Mouse (Mus musculus): Measurements from ENCODE around the gene Tecpr1. TPM values are rescaled to one million over a fixed set of nuclear protein-coding genes. Genes with fewer than 3 reads are reported as not detected.

The Tecpr1 gene
- polyA plus RNA-seq, 1 experiment from 2014 or later = 26.1 TPM

DNA sequence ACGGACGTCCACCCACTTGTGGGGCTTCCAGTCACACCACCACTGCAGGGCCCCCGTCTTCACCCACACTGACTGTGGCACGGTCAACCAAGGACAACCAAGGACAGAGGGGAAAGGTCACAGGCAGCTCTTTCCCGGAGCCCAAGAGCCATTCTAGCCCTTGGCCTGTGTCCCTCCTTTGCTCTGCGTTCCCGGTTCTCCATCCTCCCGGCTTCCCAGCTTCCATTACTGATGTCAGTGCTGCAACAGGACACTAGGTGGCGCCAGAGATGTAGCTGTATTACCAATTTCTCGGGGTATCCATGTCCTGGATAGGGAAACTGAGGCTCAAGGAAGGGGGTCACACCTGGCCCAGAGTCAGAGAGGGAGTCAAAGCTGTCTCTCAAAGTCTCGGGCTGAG, 15.9 kb downstream of the Tecpr1 start:
- Histone ChIP-seq H3K9ac (no peak overlapping the region), H3K4me1 (no peaks in the 10 kb centered on the region), H3K4me3 (replicated peaks) (no peak overlapping the region), H3K27me3 (no peaks in the 10 kb centered on the region), H3K9me3 (replicated peaks) (no peaks in the 10 kb centered on the region), H3K4me2 (replicated peaks) (no peak overlapping the region), H3K27ac (replicated peaks) (no peak overlapping the region), H3K36me3 (peaks cover 80% of the 10 kb centered on the region)
- WGBS = 50% methylated on average over 11 of the region's 11 CpGs
- ATAC-seq (ENCODE audit: insufficient number of reproducible peaks, low FRiP score, low TSS enrichment, low read depth) = no peak

DNA sequence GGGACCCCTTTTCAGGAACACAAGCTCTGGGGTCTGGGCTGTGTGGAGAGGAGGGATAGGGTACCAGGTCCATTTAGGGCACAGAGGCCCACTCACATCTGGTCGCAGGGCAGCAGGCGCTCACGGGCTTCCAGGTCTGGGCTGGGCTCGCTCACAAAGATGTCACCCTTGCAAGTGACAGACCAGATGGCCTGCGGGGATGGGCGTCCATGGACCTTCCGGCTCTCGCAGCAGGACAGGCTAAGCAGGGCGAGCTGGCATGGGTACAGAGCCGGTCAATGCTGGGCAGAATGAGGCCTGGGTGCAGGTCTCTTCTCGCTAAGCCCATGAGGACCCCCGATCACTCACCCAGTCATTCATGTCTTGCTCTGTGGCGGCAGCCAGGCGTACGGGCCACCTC, 17.3 kb downstream of the Tecpr1 start:
- Histone ChIP-seq H3K27me3 (no peaks in the 10 kb centered on the region), H3K4me2 (replicated peaks) (no peak overlapping the region), H3K36me3 (peaks cover 76% of the 10 kb centered on the region), H3K9me3 (replicated peaks) (no peaks in the 10 kb centered on the region), H3K9ac (no peak overlapping the region), H3K4me1 (no peaks in the 10 kb centered on the region), H3K4me3 (replicated peaks) (no peak overlapping the region), H3K27ac (replicated peaks) (no peak overlapping the region)
- 91% methylated on average over 15 of the region's 15 CpGs for WGBS
- ATAC-seq (ENCODE audit: insufficient number of reproducible peaks, low FRiP score, low TSS enrichment, low read depth) = no peak

DNA sequence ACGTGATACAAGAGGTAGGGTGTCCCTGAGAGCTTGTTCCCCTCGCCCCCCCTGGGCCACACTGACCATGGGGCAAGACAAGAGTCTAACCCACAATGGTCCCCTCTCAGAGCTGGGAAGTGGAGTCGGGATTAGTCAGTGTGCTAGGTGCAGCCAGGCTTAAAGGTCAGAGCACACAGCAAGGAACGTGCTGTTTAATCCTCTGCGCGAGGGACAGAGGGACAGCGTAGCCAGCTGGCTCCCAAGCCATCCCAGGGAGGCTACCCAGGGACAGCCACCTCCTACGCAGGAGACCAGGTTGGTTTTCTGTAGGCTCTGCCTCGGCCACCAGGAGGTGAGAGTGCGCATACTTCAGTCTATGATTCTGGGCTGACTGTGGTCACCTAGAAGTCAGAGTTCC, 18.5 kb downstream of the Tecpr1 start:
- Histone ChIP-seq H3K4me1 (peaks cover 7% of the 10 kb centered on the region; the same call in 1 of the 2 replicates), H3K27me3 (no peaks in the 10 kb centered on the region), H3K4me2 (replicated peaks) (no peak overlapping the region), H3K9ac (no peak overlapping the region), H3K27ac (replicated peaks) (no peak overlapping the region), H3K36me3 (peaks cover 72% of the 10 kb centered on the region), H3K9me3 (replicated peaks) (no peaks in the 10 kb centered on the region), H3K4me3 (replicated peaks) (no peak overlapping the region)
- no peak for ATAC-seq (ENCODE audit: insufficient number of reproducible peaks, low FRiP score, low TSS enrichment, low read depth)
- WGBS = 71% methylated on average over 10 of the region's 10 CpGs

DNA sequence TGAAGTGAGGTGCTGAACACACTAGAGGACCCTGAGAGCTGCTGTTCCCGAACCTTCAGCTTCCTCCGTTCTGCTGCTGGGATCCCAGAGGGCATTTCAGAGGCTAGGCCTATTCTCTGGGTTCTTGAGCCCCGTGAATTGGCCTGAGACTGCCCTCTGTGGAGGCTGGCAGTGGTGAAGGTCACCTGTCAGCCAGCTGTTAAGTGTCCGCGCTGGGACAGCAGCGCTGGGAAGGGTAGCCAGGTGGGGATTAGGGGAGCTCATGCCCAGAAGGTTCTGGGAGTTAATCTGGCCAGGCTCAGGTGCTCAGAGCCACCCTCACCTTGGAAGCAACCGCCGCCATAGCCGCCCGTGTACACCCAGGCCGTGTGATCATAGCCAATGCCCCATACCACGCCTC, 19.1 kb downstream of the Tecpr1 start:
- ATAC-seq (ENCODE audit: insufficient number of reproducible peaks, low FRiP score, low TSS enrichment, low read depth) = no peak
- no peak overlapping the region for H3K9ac ChIP-seq
- H3K27me3 ChIP-seq = no peaks in the 10 kb centered on the region
- H3K27ac ChIP-seq (replicated peaks) = no peak overlapping the region
- no peak overlapping the region for H3K4me3 ChIP-seq (replicated peaks)
- peaks cover 66% of the 10 kb centered on the region for H3K36me3 ChIP-seq
- H3K9me3 ChIP-seq (replicated peaks) = no peaks in the 10 kb centered on the region
- H3K4me1 ChIP-seq = peaks cover 7% of the 10 kb centered on the region; the same call in 1 of the 2 replicates
- no peak overlapping the region for H3K4me2 ChIP-seq (replicated peaks)
- 87% methylated on average over 12 of the region's 12 CpGs for whole genome bisulfite sequencing

DNA sequence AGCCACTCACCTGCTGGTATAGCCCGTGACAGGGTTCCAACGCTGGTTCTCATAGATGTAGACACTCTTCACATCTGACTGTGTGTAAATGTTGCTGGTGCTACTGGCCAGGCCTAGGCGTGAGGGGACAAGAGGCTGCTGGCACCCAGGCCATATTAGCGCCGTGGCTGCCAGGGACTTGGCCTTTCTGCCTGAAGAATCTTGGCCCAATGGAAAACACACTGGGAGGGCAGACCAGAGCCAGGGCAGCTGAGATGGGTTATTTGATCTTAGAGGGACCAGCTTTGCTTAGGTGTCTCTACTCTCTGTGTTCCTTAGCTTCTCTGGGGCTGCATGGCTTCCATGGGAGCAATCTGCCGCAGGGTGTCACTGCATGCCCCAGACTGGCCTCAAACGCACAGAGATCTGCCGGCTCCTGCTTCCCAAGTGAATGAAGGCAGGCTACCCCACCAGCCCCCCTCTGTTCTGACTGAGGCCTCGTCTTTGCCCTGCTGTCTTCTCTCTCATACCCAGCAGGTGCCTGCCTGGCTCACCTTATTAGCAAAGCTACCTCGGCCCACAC, 19.9 kb downstream of the Tecpr1 start:
- no peak overlapping the region for H3K27ac ChIP-seq (replicated peaks)
- ATAC-seq (ENCODE audit: insufficient number of reproducible peaks, low FRiP score, low TSS enrichment, low read depth) = no peak
- H3K27me3 ChIP-seq = no peaks in the 10 kb centered on the region
- peaks cover 7% of the 10 kb centered on the region; the same call in 1 of the 2 replicates for H3K4me1 ChIP-seq
- H3K36me3 ChIP-seq = peaks cover 67% of the 10 kb centered on the region
- 88% methylated on average over 10 of the region's 10 CpGs for WGBS
- H3K9me3 ChIP-seq (replicated peaks) = no peaks in the 10 kb centered on the region
- no peak overlapping the region for H3K9ac ChIP-seq
- no peak overlapping the region for H3K4me2 ChIP-seq (replicated peaks)
- no peak overlapping the region for H3K4me3 ChIP-seq (replicated peaks)

DNA sequence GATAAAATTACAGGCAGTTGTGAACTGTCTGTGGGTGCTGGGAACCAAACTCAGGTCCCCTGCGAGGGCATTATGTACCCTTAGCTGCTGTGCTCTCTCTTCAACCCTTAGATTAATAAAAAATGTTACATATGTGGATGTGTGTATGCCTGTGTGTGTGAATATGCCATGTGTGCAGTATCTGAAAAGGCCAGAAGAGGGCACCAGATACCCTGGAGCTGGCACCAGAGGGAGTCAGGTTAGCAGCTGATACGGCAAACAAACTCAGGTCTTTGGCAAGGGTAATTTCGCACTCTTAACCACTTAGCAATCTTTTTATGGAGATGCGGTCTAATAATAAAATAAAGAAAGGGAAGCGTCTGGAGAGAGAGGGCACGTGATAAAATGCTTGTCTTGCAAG, 21.0 kb downstream of the Tecpr1 start:
- H3K36me3 ChIP-seq = peaks cover 69% of the 10 kb centered on the region

DNA sequence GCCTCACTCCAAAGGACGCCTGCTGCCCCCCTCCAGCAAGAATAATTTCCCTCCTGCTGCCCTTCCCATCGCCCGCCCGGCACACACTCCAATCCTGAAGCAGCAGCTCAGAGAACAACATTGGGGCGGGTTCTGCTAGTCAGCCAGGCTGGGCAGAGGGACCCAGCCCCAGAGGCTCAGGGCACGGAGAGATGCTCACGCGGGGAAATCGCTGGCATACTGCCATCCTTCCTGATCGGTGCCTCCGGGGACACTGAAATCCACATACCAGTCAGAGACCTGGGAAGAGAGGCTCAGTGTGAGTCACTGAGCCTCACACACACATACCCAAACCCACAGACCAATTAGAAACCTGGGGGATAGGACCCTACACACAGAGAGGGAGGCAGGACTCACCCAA, 22.8 kb downstream of the Tecpr1 start:
- Histone ChIP-seq H3K4me2 (replicated peaks) (no peak overlapping the region), H3K36me3 (peaks cover 55% of the 10 kb centered on the region)
- no peak for ATAC-seq (ENCODE audit: insufficient number of reproducible peaks, low FRiP score, low TSS enrichment, low read depth)

More for the DNA sequence above, 21.0 kb downstream of the Tecpr1 start:
- H3K4me3 ChIP-seq (replicated peaks) = no peak overlapping the region
- no peak overlapping the region for H3K4me2 ChIP-seq (replicated peaks)
- no peak overlapping the region for H3K27ac ChIP-seq (replicated peaks)
- peaks cover 7% of the 10 kb centered on the region; the same call in 1 of the 2 replicates for H3K4me1 ChIP-seq
- H3K9ac ChIP-seq = no peak overlapping the region
- H3K27me3 ChIP-seq = no peaks in the 10 kb centered on the region
- H3K9me3 ChIP-seq (replicated peaks) = no peaks in the 10 kb centered on the region
- no peak for ATAC-seq (ENCODE audit: insufficient number of reproducible peaks, low FRiP score, low TSS enrichment, low read depth)
- whole genome bisulfite sequencing = 94% methylated on average over 6 of the region's 6 CpGs

DNA sequence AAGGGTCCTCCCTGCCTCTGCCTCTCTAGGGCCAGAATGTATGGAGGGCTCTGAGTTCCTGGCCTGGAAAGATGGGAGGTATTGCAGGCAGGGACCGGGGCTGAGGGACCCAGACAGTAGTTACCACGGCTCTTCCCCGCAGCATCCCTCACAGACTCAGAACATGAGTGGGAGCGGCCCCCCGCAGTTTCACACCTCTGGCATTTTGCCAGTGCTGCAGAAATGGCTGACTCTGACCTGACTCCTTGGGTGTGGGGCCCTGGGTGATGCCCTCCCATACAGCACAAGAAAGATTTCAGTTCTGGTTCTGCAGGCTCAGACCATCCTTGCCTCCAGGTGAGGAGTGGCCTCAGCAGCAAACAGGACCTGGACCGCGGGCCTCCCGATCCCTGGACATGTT, 27.8 kb downstream of the Tecpr1 start:
- H3K4me1 ChIP-seq = peaks cover 4% of the 10 kb centered on the region; the same call in 1 of the 2 replicates
- H3K4me2 ChIP-seq (replicated peaks) = no peak overlapping the region
- H3K27ac ChIP-seq (replicated peaks) = no peak overlapping the region
- no peak overlapping the region for H3K9ac ChIP-seq
- WGBS = 70% methylated on average over 8 of the region's 8 CpGs
- no peaks in the 10 kb centered on the region for H3K27me3 ChIP-seq
- H3K36me3 ChIP-seq = peaks cover 20% of the 10 kb centered on the region
- H3K4me3 ChIP-seq (replicated peaks) = no peak overlapping the region
- no peaks in the 10 kb centered on the region for H3K9me3 ChIP-seq (replicated peaks)
- ATAC-seq (ENCODE audit: insufficient number of reproducible peaks, low FRiP score, low TSS enrichment, low read depth) = no peak

More for the DNA sequence above, 22.8 kb downstream of the Tecpr1 start:
- no peak overlapping the region for H3K9ac ChIP-seq
- no peaks in the 10 kb centered on the region for H3K9me3 ChIP-seq (replicated peaks)
- H3K27ac ChIP-seq (replicated peaks) = no peak overlapping the region
- WGBS = 66% methylated on average over 11 of the region's 11 CpGs
- no peak overlapping the region for H3K4me3 ChIP-seq (replicated peaks)
- H3K27me3 ChIP-seq = no peaks in the 10 kb centered on the region
- peaks cover 7% of the 10 kb centered on the region; the same call in 1 of the 2 replicates for H3K4me1 ChIP-seq

DNA sequence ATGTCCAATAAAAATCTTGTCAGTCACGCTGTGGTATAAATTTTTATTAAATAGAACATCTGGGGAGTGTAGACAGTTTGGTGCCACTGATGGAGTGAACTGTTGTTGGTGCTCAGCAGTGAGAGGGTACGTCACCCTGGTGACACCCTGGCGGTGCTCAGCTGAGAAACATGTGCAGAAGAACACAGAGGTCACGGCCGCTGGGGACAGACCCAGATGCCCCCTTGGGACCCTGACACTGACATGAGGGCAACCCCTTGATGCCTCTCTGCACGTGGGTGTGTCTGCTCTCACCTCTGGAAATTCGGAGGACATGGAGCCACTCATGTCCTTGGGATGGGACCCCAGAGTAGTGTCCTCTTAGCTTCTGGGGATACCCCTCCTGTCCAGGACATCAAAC, 29.0 kb downstream of the Tecpr1 start:
- ATAC-seq (ENCODE audit: insufficient number of reproducible peaks, low FRiP score, low TSS enrichment, low read depth) = no peak

DNA sequence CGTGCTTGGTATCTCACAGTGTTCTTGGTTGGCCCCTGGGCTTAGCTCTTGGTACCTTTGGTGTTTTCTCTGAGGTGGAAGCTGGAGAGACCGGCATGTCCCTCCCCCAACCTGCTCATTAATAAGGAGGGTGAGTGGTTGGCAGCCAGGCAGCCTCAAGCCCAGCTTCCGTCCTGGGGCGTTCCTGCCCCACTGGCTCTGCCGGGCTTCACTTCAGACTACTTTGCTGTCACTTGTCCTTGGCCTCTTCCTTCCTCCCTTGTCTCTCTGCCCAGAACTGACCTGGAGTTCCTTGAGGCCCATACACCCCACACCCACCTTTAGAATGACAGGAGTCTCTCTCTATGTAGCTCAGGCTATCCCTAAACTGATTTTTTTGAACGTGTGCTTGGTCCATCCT, 30.7 kb downstream of the Tecpr1 start:
- no peaks in the 10 kb centered on the region for H3K9me3 ChIP-seq (replicated peaks)
- peaks cover 3% of the 10 kb centered on the region; the same call in 1 of the 2 replicates for H3K36me3 ChIP-seq
- H3K27me3 ChIP-seq = no peaks in the 10 kb centered on the region
- no peak overlapping the region for H3K4me3 ChIP-seq (replicated peaks)
- no peak for ATAC-seq (ENCODE audit: insufficient number of reproducible peaks, low FRiP score, low TSS enrichment, low read depth)
- peaks cover 12% of the 10 kb centered on the region for H3K4me1 ChIP-seq
- 78% methylated on average over 6 of the region's 6 CpGs for WGBS
- no peak overlapping the region for H3K9ac ChIP-seq
- no peak overlapping the region for H3K4me2 ChIP-seq (replicated peaks)
- H3K27ac ChIP-seq (replicated peaks) = no peak overlapping the region

More for the DNA sequence above, 29.0 kb downstream of the Tecpr1 start:
- H3K9ac ChIP-seq = no peak overlapping the region
- no peaks in the 10 kb centered on the region for H3K27me3 ChIP-seq
- H3K27ac ChIP-seq (replicated peaks) = no peak overlapping the region
- H3K9me3 ChIP-seq (replicated peaks) = no peaks in the 10 kb centered on the region
- H3K36me3 ChIP-seq = peaks cover 17% of the 10 kb centered on the region
- 77% methylated on average over 7 of the region's 7 CpGs for WGBS
- no peak overlapping the region for H3K4me2 ChIP-seq (replicated peaks)
- peaks cover 12% of the 10 kb centered on the region for H3K4me1 ChIP-seq
- H3K4me3 ChIP-seq (replicated peaks) = no peak overlapping the region

DNA sequence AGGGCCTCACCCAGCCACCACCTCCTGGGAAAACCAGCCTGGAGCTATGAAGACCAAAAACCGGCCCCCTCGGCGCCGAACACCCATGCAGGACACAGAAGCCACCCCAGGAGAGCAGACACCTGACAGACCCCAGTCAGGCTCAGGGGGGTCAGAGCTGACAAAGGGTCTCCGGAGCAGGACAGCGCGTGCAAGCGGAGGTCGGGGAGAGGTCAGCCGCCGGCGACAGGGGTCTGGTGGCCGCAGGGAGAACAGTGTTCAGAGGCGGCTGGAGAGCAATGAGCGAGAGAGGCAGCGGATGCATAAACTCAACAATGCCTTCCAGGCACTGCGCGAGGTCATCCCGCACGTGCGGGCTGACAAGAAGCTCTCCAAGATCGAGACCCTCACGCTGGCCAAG, 32.4 kb downstream of the Tecpr1 start:
- Histone ChIP-seq H3K4me1 (peaks cover 12% of the 10 kb centered on the region), H3K4me3 (replicated peaks) (no peak overlapping the region), H3K27ac (replicated peaks) (no peak overlapping the region), H3K9me3 (replicated peaks) (no peaks in the 10 kb centered on the region), H3K27me3 (no peaks in the 10 kb centered on the region), H3K36me3 (peaks cover 5% of the 10 kb centered on the region), H3K4me2 (replicated peaks) (no peak overlapping the region), H3K9ac (no peak overlapping the region)
- ATAC-seq (ENCODE audit: insufficient number of reproducible peaks, low FRiP score, low TSS enrichment, low read depth) = no peak
- WGBS = 47% methylated on average over 23 of the region's 23 CpGs

DNA sequence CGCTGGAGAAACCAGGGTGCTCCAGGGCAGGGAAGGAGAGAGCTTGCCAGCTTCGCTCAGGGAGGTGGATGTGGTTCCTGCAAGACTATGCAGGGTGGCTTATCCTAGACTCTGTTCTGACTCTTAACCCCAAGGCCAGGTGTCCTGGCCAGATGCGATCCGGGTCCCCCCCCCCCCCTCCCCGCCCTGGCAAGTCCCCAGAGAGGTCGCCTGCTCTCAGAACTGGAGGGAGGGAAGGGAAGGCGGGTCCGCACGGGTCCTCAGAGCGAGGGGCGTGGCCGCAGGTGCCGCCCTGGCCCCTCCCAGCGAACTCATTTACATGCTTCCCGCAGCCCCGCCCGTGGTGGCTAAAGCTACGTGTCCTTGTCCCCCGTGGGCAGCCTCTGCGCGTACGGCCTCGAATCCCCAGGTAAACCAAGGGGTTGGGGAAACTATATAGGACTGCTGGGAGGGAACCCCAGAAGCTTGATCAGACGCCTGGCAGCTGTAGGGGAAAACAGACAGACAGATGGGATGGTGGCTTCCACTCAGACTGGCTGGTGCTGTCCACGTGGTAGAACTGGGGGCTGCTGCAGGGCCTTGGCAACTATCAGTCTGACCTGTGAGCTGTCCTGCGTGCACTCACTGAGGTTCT, 33.3 kb downstream of the Tecpr1 start, which contains the start of gene Bhlha15:
TSS of gene Bhlha15 (plus strand) at position 337 of the 634 bp plus-strand sequence.
- Histone ChIP-seq H3K4me1 (peaks cover 12% of the 10 kb centered on the region), H3K4me2 (replicated peaks) (peak within 1 kb of the TSS; percentile 52), H3K27me3 (no peaks in the 10 kb centered on the region), H3K27ac (replicated peaks) (no peak within 1 kb of the TSS), H3K9ac (no peak within 1 kb of the TSS), H3K4me3 (replicated peaks) (peak within 1 kb of the TSS; percentile 27), H3K9me3 (replicated peaks) (no peaks in the 10 kb centered on the region), H3K36me3 (peaks cover 14% of the 10 kb centered on the region)
- peak; percentile 49 for ATAC-seq (ENCODE audit: insufficient number of reproducible peaks, low FRiP score, low TSS enrichment, low read depth)
- 3% methylated on average over 24 of the region's 26 CpGs for WGBS
